Mouse (Mus musculus) MEL (cell line): ENCODE results near the gene Fkbp1b.

Source experiments
- CHD2 ChIP-seq: IDR thresholded peaks from 2 replicates; pipeline ENCODE4 v1.6.1; 2011; ENCODE audit warnings: low read length, improper control_type of control experiment
- CTCF ChIP-seq, 3 experiments: IDR thresholded peaks in 2 of 3; conservative IDR thresholded peaks in 1 of 3; 2 replicates each; pipeline ENCODE4 v1.5.1; 2011 to 2012; ENCODE audit warnings: low read length in 3 of 3, low read depth in 2 of 3, mild to moderate bottlenecking in 2 of 3, improper control_type of control experiment in 1 of 3, inconsistent platforms in 1 of 3, mixed read lengths in 1 of 3, moderate library complexity in 1 of 3; ENCODE audit not compliant: control insufficient read depth in 1 of 3, insufficient read depth in 1 of 3, poor library complexity in 1 of 3, severe bottlenecking in 1 of 3
- ELF1 ChIP-seq: IDR thresholded peaks from 2 replicates; pipeline ENCODE4 v1.6.1; 2014; ENCODE audit warnings: low read depth, mild to moderate bottlenecking, inconsistent platforms, low read length, improper control_type of control experiment, moderate library complexity
- EP300 ChIP-seq, 2 experiments: IDR thresholded peaks; 2 replicates each; pipeline ENCODE4 v1.6.1; 2011; ENCODE audit warnings: improper control_type of control experiment in 2 of 2, low read length in 2 of 2, low read depth in 1 of 2, mild to moderate bottlenecking in 1 of 2
- GATA1 ChIP-seq: IDR thresholded peaks from 2 replicates; pipeline ENCODE4 v1.6.1; 2011; ENCODE audit warnings: low read depth, low read length, improper control_type of control experiment
- MEF2A ChIP-seq: IDR thresholded peaks from 2 replicates; pipeline ENCODE4 v1.6.1; 2014; ENCODE audit warnings: low read depth, mild to moderate bottlenecking, inconsistent platforms, low read length, improper control_type of control experiment; ENCODE audit not compliant: poor library complexity, insufficient replicate concordance, severe bottlenecking; ENCODE audit errors: extremely low read depth
- MYC ChIP-seq: IDR thresholded peaks from 2 replicates; pipeline ENCODE4 v1.6.1; 2011; ENCODE audit warnings: low read depth, mild to moderate bottlenecking, low read length, improper control_type of control experiment, moderate library complexity
- POLR2A ChIP-seq, 2 experiments: IDR thresholded peaks; 2 replicates each; pipeline ENCODE4 v1.6.1; 2011 to 2012; ENCODE audit warnings: low read length in 2 of 2, mild to moderate bottlenecking in 2 of 2, control low read depth in 1 of 2, improper control_type of control experiment in 1 of 2, low read depth in 1 of 2, moderate library complexity in 1 of 2; ENCODE audit not compliant: control insufficient read depth in 1 of 2, insufficient read depth in 1 of 2, poor library complexity in 1 of 2
- POLR2AphosphoS2 ChIP-seq: IDR thresholded peaks from 2 replicates; pipeline ENCODE4 v1.6.1; 2011; ENCODE audit warnings: low read length, improper control_type of control experiment
- SIN3A ChIP-seq: IDR thresholded peaks from 2 replicates; pipeline ENCODE4 v1.6.1; 2012; ENCODE audit warnings: low read length, improper control_type of control experiment, inconsistent platforms
- SMC3 ChIP-seq: IDR thresholded peaks from 2 replicates; pipeline ENCODE4 v1.6.1; 2011; ENCODE audit warnings: low read depth, low read length, improper control_type of control experiment
- TBP ChIP-seq: IDR thresholded peaks from 2 replicates; pipeline ENCODE4 v1.8.0; 2011; ENCODE audit warnings: low read depth, low read length, improper control_type of control experiment
- TCF12 ChIP-seq: IDR thresholded peaks from 2 replicates; pipeline ENCODE4 v1.6.1; 2014; ENCODE audit warnings: low read depth, mild to moderate bottlenecking, inconsistent platforms, low read length, improper control_type of control experiment, moderate library complexity
- ZKSCAN1 ChIP-seq: IDR thresholded peaks from 2 replicates; pipeline ENCODE4 v1.6.1; 2012; ENCODE audit warnings: low read depth, mild to moderate bottlenecking, inconsistent platforms, low read length, improper control_type of control experiment, moderate library complexity

DNA sequence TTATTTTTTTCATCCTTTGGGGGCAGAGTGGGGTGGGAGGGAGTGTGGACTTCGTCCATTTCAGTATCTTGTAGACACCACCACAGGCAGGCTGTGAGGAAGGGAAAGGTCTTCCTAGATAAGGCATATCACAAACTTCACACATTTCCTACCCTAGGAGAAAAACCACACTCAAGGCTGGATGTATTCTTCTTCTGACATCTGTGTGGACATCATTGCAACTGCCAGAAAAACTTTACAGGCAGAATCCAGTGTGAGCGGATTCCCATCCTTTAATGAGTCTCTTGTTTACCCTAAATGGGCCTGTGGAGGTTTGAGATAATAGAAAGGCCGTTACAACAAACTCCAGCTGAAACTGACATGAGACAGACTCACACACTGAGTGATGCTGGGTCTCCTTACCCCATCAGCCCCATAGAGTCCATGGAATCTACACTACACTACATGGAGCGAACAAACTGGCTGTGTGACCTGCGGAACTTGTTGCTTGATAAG lies 31.6 kb upstream of the Fkbp1b start:
- TF ChIP-seq GATA1: peak; percentile 99
- TF ChIP-seq CTCF (IDR thresholded peaks at IDR 0.05 in 2 of 3, conservative IDR thresholded peaks at IDR 0.05 in 1 of 3; ENCODE audit: control insufficient read depth in 1 of 3, insufficient read depth in 1 of 3, low read depth in 2 of 3, low read length in 3 of 3, poor library complexity in 1 of 3, severe bottlenecking in 1 of 3): no peak
- no peak; the same call in 1 of the 2 replicates for TF ChIP-seq POLR2AphosphoS2
- peak; percentile 77 for TF ChIP-seq MYC
- peak in 1 of 2 experiments; percentile 60; a peak in 2 of 4 replicates for TF ChIP-seq POLR2A (IDR thresholded peaks at IDR 0.05; ENCODE audit: control insufficient read depth in 1 of 2, insufficient read depth in 1 of 2, low read depth in 1 of 2, low read length in 2 of 2, poor library complexity in 1 of 2)
- TF ChIP-seq ELF1: no peak
- TF ChIP-seq TBP: peak; percentile 70; the same call in 1 of the 2 replicates
- no peak; the same call in 1 of the 2 replicates for TF ChIP-seq CHD2
- TF ChIP-seq TCF12: peak; percentile 99
- no peak for TF ChIP-seq SMC3
- TF ChIP-seq EP300 (IDR thresholded peaks at IDR 0.05; ENCODE audit: low read depth in 1 of 2, low read length in 2 of 2): peak; percentile 97 to 98
- no peak for TF ChIP-seq ZKSCAN1
- TF ChIP-seq MEF2A: no peak
- peak; percentile 94 for TF ChIP-seq SIN3A
